Mouse (Mus musculus) gastrocnemius, postnatal 36 days (tissue): ENCODE measurements around the gene Cmss1. TPM values are rescaled to one million over a fixed set of nuclear protein-coding genes. Genes with fewer than 3 reads are reported as not detected.

Experiments used
- DNase-seq, 2 experiments: peaks; one replicate each; pipeline ENCODE4 v3.0.0; 2022
- intact Hi-C: fragments of 180-260 bp; cut with DNase I; formaldehyde crosslinking; loops from one replicate; pipeline ENCODE4 v1.15.1; 2025
- total RNA-seq, 2 experiments: library from RNA; stranded (reverse); gene quantifications; 2 replicates each; pipeline ENCODE4 v1.2.3; 2021

The Cmss1 gene
- total RNA-seq, 2 experiments from 2014 or later, result 32.6 to 36.6 TPM

DNA sequence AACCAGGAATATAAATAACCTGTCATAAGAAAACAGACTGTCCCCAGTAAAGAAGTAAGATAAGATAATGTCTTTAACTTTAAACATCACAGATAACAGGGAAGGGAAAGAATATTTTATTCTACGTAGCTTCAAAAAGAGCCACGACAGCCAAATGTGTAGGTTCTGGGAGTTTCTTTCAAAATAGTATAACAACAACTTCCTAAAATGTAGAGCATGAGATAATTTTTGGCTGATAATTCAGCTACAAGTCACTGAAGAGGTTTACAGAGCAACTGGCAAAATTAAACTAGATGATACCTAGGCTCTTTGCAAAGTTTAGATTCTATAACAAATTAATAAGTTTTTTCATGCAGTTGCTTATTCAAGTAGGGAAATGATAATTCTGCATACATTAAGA lies 123.2 kb downstream of the Cmss1 start:
- intact Hi-C loops, result no loop called here
- no peak for DNase-seq

DNA sequence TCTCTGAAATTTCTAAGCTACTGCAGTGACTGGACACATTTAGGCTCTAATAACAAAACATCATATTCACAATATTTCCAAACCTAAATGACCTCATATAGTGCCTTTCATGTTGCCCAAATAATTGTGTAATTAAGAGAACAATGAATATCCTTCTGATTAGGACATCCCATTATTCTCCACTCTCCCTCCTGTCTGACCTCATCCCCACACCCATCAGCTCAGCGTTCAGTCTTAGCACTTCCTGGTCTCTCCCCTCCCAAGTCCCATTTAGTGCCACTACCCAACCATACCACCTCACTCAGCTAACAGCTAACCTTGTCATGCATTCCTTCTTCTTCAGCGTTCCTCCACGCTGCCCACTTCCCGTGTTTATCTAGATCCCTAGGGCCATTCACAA lies 123.8 kb downstream of the Cmss1 start:
- DNase-seq, result no peak
- intact Hi-C loops, result no loop called here

GRCm38 (mm10) chr16:57482264-57482663 lies 124.4 kb downstream of the Cmss1 start:
- intact Hi-C loops, result no loop called here
- no peak for DNase-seq

GRCm38 (mm10) chr16:57479776-57480175 lies 126.9 kb downstream of the Cmss1 start:
- no peak for DNase-seq
- intact Hi-C loops, result loop anchor here (10.0 kb wide), 1 partner anchor 115 kb away; no protein-coding TSS in a partner anchor

DNA sequence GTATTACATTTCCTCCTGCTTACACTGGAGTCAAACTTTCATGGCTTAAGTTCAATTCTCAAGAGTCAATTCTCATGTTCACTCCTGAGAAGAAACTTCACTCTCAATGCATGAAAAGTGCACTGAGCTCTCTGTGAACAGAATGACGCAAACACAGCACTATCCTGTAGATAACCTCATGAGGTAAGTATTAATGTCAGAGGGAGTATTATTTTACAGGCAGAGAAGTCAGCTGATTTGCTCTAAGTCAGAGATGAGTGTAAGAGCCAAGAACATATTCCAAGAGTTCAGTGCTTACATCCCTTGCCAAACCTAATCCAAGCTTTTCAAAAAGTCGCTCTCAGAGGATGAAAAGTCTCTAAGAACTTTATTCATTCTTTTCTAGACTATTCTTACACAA lies 128.2 kb downstream of the Cmss1 start:
- no peak for DNase-seq
- intact Hi-C loops, result loop anchor here (10.0 kb wide), 1 partner anchor 114 kb away; no protein-coding TSS in a partner anchor

DNA sequence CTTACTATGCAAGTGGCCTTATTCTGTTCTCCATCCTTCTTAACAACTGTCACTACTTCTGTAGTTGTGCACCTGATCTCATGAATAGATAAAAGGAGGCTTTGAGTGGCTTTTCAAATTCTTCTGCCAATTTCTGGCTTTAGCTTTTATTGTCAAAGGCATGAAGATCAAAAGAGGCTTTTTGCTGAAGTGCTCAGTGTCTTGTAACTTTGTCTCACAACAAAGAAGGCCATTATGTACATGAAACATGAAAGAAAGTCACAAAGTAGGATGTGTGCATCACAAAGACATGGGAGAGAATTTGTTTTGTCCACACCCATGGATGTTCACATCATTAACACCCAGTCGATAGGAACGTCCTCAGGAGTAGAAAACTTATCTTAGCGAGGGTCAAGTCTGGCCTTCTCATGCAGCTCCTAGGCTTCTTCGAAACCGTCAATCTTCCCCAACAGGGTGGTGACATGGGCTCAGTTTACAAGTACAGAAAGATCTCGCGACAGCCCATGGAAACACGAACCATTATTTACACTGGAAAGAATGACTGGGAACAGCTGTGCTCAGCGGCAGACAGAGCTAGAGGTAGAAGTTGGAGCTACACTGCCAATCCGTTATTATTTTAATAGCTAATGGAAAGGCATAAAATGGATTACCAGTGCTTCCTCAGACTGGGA lies 133.1 kb downstream of the Cmss1 start:
- peak in 1 of 2 experiments; percentile 21 for DNase-seq
- intact Hi-C loops, result loop anchor here (10.0 kb wide), 1 partner anchor 109 kb away; no protein-coding TSS in a partner anchor

- intact Hi-C loops, result loop anchor here (10.0 kb wide), 1 partner anchor 106 kb away; no protein-coding TSS in a partner anchor
- no peak for DNase-seq
These were observed 135.6 kb downstream of the Cmss1 start for GRCm38 (mm10) chr16:57471071-57471470.

GRCm38 (mm10) chr16:57470286-57470830 lies 136.3 kb downstream of the Cmss1 start:
- intact Hi-C loops, result loop anchor here (10.0 kb wide), 1 partner anchor 106 kb away; no protein-coding TSS in a partner anchor
- no peak for DNase-seq

- DNase-seq, result no peak
These were observed 136.8 kb downstream of the Cmss1 start for GRCm38 (mm10) chr16:57469869-57470268.

GRCm38 (mm10) chr16:57469301-57469700 lies 137.4 kb downstream of the Cmss1 start:
- DNase-seq, result no peak
- intact Hi-C loops, result no loop called here

More at GRCm38 (mm10) chr16:57469869-57470268, 136.8 kb downstream of the Cmss1 start:
- intact Hi-C loops, result loop anchor here (10.0 kb wide), 1 partner anchor 105 kb away; no protein-coding TSS in a partner anchor

GRCm38 (mm10) chr16:57465386-57465913 lies 141.2 kb downstream of the Cmss1 start:
- intact Hi-C loops, result no loop called here
- no peak for DNase-seq

GRCm38 (mm10) chr16:57456003-57456402 lies 150.7 kb downstream of the Cmss1 start:
- no peak for DNase-seq
- intact Hi-C loops, result no loop called here

DNA sequence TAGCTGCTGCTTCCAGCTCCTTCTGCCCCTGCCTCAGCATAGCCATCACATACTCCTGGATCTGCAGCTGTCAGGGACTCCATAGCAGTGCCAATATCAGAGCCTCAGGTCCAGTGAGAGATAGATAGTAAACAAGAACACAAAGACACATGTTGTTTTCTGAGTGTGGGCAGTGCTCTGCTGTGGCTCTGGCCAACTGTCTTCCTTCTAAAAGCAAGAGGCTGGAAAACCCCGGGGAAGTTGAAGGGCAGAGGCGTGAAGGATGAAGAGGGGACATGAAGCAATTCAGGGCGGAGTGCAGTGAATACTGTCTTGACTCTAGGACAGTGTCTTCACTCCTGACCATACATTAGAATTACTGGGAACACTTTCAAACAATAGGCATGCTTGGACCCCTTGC lies 151.1 kb downstream of the Cmss1 start:
- intact Hi-C loops, result no loop called here

DNA sequence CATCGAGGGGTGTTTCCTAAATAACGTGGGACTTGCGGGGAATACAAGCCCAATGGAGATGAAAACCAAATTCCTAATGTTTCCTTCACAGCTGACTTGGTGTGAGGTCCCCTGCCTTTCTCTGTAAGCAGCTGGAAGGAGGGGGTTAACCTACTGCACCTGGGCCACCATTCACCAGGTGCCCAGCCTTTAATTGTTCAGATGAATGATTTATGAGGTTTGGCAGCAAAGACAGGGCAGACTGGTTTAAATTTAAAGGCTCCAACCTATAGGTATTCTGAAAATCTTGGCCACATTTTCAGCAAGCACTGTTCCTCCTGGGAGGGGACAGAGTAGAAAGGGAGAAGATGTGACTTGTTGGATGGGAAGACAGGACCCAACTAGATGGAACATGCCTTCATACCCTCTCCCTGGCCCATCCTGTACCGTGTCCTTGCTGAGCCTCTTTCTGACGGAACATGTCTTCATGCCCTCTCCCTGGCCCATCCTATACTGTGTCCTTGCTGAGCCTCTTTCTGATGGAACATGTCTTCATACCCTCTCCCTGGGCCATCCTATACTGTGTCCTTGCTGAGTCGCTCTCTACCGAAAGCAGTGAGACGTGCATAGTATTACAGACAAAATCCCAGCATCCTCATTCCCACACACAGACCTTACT lies 152.4 kb downstream of the Cmss1 start:
- intact Hi-C loops, result no loop called here
- DNase-seq, result no peak

More for the DNA sequence above, 151.1 kb downstream of the Cmss1 start:
- no peak for DNase-seq

DNA sequence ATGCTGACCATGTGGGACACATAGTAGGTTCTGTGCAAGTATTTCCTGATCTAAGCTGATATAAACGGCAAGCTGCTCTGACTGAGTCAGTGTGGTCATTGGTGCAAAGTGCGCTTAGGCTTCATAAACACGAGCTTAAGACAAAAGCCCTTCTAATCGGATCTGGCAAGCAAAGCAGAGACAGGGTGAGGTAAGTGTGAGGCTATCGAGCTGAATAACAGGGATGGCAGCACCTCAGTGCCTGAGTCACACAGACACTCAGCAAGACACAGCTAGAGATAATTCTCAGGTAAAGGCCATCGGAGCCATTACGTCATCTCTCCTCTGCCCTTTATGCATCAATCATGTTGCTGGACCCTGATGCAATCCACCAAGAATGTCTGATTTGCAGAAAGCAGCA lies 153.7 kb downstream of the Cmss1 start:
- intact Hi-C loops, result no loop called here
- DNase-seq, result no peak

GRCm38 (mm10) chr16:57445096-57446094 lies 161.3 kb downstream of the Cmss1 start:
- intact Hi-C loops, result no loop called here
- no peak for DNase-seq

DNA sequence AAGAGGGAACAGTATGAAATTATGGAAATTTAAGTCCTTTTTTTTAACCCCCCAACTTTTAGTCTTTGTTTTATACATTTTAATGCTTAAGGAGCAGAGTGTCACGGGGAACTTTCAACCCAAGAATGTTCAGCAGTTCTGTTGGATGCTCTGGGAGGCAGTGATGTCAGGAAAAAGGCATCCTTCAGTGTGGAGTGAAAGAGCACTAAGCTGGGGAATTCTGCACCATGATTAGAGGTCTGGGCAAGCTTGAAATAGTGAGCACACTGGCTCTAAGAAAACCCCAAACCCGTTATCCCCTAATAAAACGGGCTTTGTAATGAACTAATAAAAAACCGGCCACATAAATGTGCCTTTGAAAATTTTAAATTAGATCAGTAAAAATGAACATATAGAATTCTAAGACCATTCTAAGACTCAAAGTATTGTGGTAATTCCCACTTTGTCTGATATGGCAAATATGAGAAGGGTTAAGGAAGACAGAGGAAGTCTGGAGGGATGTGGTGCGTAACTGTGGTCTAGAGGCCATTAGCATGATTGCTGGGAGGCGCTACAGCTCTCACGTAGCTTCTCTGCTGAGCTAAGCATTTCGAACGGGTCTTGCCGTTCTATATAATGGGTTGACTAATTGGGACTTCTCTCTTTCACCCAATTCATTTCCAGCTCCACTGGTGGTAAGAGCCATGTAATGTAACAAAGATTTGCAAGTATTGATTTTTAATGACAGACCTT lies 165.8 kb downstream of the Cmss1 start:
- no peak for DNase-seq
- intact Hi-C loops, result no loop called here

- intact Hi-C loops, result no loop called here
- no peak for DNase-seq
These were observed 167.5 kb downstream of the Cmss1 start for GRCm38 (mm10) chr16:57439206-57439605.

DNA sequence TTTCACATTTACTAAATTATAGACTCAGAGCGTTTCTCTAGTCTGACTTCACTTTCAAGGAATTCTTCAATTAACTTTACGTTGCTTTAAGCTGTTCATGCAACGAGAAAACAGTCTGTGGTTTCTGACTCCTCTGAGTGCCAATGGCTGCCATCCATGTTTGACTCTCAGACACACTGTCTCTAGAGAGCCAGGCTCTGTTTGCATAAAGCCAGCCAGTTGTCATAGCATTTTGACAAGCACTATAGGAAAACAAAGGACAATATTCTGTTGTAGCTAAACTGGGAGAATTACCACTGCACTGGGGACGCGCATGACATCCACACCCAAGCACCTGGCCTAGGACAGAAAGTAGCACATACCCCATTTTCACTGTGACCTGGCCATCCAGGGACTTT lies 168.4 kb downstream of the Cmss1 start:
- no peak for DNase-seq
- intact Hi-C loops, result no loop called here
